22 mouse cellular contexts compared by ENCODE assay signal in genomic region chr9:94323011-94323410, GRCm38 (mm10).
DNase-seq lines count a peak whose midpoint lies in the region; ATAC-seq and TF ChIP-seq lines count a peak whose summit lies in the region.
"Had no signal": no experiment of that assay in that cellular context is flagged by ENCODE, and none has a peak within 500 bp of the region (broad histone marks: within the 10 kb centered on the region; RNA-seq: fewer than 3 reads in every experiment).

No protein-coding gene starts in this region.

- no peaks in the 10 kb centered on the region for H3K79me2 ChIP-seq in myocyte (ENCODE audit: control insufficient read depth, insufficient read depth)

- H3K9ac ChIP-seq in embryonic facial prominence, embryonic 14.5 days (ENCODE audit: low read depth, low read length), result no peak overlapping the region
- H3K9ac ChIP-seq: embryonic facial prominence, embryonic 13.5 days; forebrain, embryonic 13.5 days; forebrain, embryonic 15.5 days; forebrain, postnatal 0 days had no signal

- H3K27ac ChIP-seq in embryonic facial prominence, embryonic 14.5 days (replicated peaks; ENCODE audit: low read depth, low read length), result no peak overlapping the region
- no peak overlapping the region for H3K27ac ChIP-seq in embryonic facial prominence, embryonic 10.5 days (replicated peaks)
- H3K27ac ChIP-seq: embryonic facial prominence, embryonic 13.5 days; forebrain, embryonic 13.5 days; forebrain, embryonic 15.5 days had no signal

- H3K4me3 ChIP-seq in embryonic facial prominence, embryonic 14.5 days (ENCODE audit: low read depth, low read length), result no peak overlapping the region
- H3K4me3 ChIP-seq in embryonic facial prominence, embryonic 10.5 days, result no peak overlapping the region
- H3K4me3 ChIP-seq in myocyte, result no peak overlapping the region
- H3K4me3 ChIP-seq: embryonic facial prominence, embryonic 13.5 days; forebrain, embryonic 13.5 days; forebrain, embryonic 15.5 days had no signal

- ATAC-seq in embryonic facial prominence, embryonic 14.5 days (ENCODE audit: low read depth), result no peak
- ATAC-seq: CD4-positive, CD25-positive, alpha-beta regulatory T cell, adult 4 months; forebrain, embryonic 13.5 days; forebrain, embryonic 15.5 days; forebrain, postnatal 0 days had no signal

- peak; percentile 10 for DNase-seq in embryonic facial prominence, embryonic 14.5 days (ENCODE audit: low spot score)
- DNase-seq in embryonic facial prominence, embryonic 10.5 days (ENCODE audit: low spot score), result no peak
- DNase-seq in Muller cell, postnatal 12 days (ENCODE audit: inconsistent ontology term), result peak; percentile 47
- DNase-seq in left cerebral cortex, adult 9 months (ENCODE audit: low spot score in 2 of 2), result no peak
- DNase-seq in gastrocnemius, postnatal 25 days, result no peak
- DNase-seq: adrenal gland, adult 8-10 months; adrenal gland, postnatal 14 days; adrenal gland, postnatal 36 days; B cell, adult 2 months; cerebellum, adult 11-12 months; cerebellum, adult 2 months; cerebellum, adult 9-10 months; cerebellum, postnatal 10 days; cerebellum, postnatal 25 days; forebrain, postnatal 0 days had no signal

- no peak overlapping the region for H3ac ChIP-seq in myocyte (ENCODE audit: control insufficient read depth, insufficient read length)

- no peaks in the 10 kb centered on the region for H3K36me3 ChIP-seq in embryonic facial prominence, embryonic 14.5 days (ENCODE audit: control insufficient read depth, insufficient read depth, low read length)
- no peaks in the 10 kb centered on the region for H3K36me3 ChIP-seq in embryonic facial prominence, embryonic 10.5 days (replicated peaks)
- no peaks in the 10 kb centered on the region for H3K36me3 ChIP-seq in myocyte (ENCODE audit: control insufficient read depth, insufficient read depth)
- H3K36me3 ChIP-seq: embryonic facial prominence, embryonic 13.5 days; forebrain, embryonic 15.5 days; G1E had no signal

- H3K27me3 ChIP-seq in embryonic facial prominence, embryonic 14.5 days (replicated peaks; ENCODE audit: control insufficient read depth, insufficient read depth, low read length), result no peaks in the 10 kb centered on the region
- no peaks in the 10 kb centered on the region for H3K27me3 ChIP-seq in embryonic facial prominence, embryonic 10.5 days (replicated peaks; ENCODE audit: low read depth, poor library complexity, severe bottlenecking)
- H3K27me3 ChIP-seq in myocyte (ENCODE audit: control insufficient read depth, insufficient read depth, insufficient read length), result no peaks in the 10 kb centered on the region
- H3K27me3 ChIP-seq: CH12.LX; embryonic facial prominence, embryonic 13.5 days; forebrain, embryonic 13.5 days; forebrain, embryonic 15.5 days had no signal

- no peaks in the 10 kb centered on the region for H3K9me3 ChIP-seq in embryonic facial prominence, embryonic 14.5 days (ENCODE audit: control insufficient read depth, low read length)
- H3K9me3 ChIP-seq in embryonic facial prominence, embryonic 10.5 days, result no peaks in the 10 kb centered on the region
- H3K9me3 ChIP-seq: embryonic facial prominence, embryonic 13.5 days; forebrain, embryonic 13.5 days; forebrain, embryonic 15.5 days; G1E had no signal

- 71% methylated on average over 3 of the region's 3 CpGs for WGBS in embryonic facial prominence, embryonic 14.5 days
- 90% methylated on average over 3 of the region's 3 CpGs for WGBS in embryonic facial prominence, embryonic 10.5 days

- no peaks in the 10 kb centered on the region for H3K4me1 ChIP-seq in embryonic facial prominence, embryonic 14.5 days (ENCODE audit: control insufficient read depth, insufficient read depth, low read length)
- no peaks in the 10 kb centered on the region for H3K4me1 ChIP-seq in embryonic facial prominence, embryonic 10.5 days
- H3K4me1 ChIP-seq: embryonic facial prominence, embryonic 13.5 days; forebrain, embryonic 13.5 days; forebrain, embryonic 15.5 days had no signal

- no peak overlapping the region for H3K4me2 ChIP-seq in embryonic facial prominence, embryonic 14.5 days (ENCODE audit: low read depth, low read length)
- no peak overlapping the region for H3K4me2 ChIP-seq in myocyte (ENCODE audit: low read depth)
- H3K4me2 ChIP-seq: embryonic facial prominence, embryonic 13.5 days; forebrain, embryonic 13.5 days; forebrain, embryonic 15.5 days had no signal

- no peak for TF ChIP-seq POLR2A in myocyte (IDR thresholded peaks at IDR 0.05; ENCODE audit: insufficient read length, low read depth)

TF ChIP-seq in myocyte, 11 proteins besides CTCF, POLR2A, EP300 and RAD21:
- TF ChIP-seq TCF12 (IDR thresholded peaks at IDR 0.05; ENCODE audit: insufficient read depth, poor library complexity, severe bottlenecking), result no peak
- no peak for TF ChIP-seq TCF3 (IDR thresholded peaks at IDR 0.05; ENCODE audit: insufficient read length, low read depth)
- no peak for TF ChIP-seq USF1 (IDR thresholded peaks at IDR 0.05; ENCODE audit: low read depth)
- no peak for TF ChIP-seq E2F4 (IDR thresholded peaks at IDR 0.05; ENCODE audit: insufficient read depth)
- TF ChIP-seq CEBPB (IDR thresholded peaks at IDR 0.05; ENCODE audit: insufficient read depth, poor library complexity, severe bottlenecking), result peak; percentile 70
- TF ChIP-seq MAX (IDR thresholded peaks at IDR 0.05; ENCODE audit: low read depth), result no peak

Comparison
In these comparisons a context has a peak if more than half of its experiments do, and no peak if none do; other contexts are left out.
1. DNase-seq: peak in embryonic facial prominence, embryonic 14.5 days (single experiment) and Muller cell, postnatal 12 days (single experiment); none in embryonic facial prominence, embryonic 10.5 days (single experiment), left cerebral cortex, adult 9 months (0 of 2) and gastrocnemius, postnatal 25 days (single experiment).